Mouse (Mus musculus) ovary, postnatal 14 days (tissue): Measurements from ENCODE around the gene Hs2st1.
A peak's percentile ranks its signal among the peaks of the same experiment; 100 is the strongest.

Experiments
- DNase-seq: peaks from one replicate; pipeline ENCODE4 v3.0.0; 2022; ENCODE audit warnings: low spot score

Gene Hs2st1

DNA sequence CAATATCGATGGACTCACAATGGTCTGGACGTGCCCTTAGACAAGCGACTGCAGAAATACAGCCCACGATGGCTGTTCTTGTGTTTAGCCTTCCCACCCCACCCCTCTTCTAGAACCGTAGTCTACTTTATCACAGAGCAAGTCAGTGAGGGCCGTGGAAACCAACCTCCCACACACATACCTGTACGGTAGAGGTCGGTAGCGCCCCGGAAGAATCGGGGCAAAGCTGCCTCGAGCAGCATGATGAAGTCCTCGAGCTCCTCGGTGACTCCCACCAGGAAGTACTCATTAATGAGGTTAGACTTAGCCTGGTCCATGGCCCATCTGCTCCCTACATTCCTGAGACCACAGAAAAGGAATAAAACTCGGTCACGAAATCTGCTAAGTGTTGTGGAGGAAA is 134.7 kb downstream of the Hs2st1 start:
- no peak for DNase-seq

GRCm38 (mm10) chr3:144434276-144434675 is 135.7 kb downstream of the Hs2st1 start:
- no peak for DNase-seq

- no peak for DNase-seq
Observed at GRCm38 (mm10) chr3:144433039-144433438, 136.9 kb downstream of the Hs2st1 start.

DNA sequence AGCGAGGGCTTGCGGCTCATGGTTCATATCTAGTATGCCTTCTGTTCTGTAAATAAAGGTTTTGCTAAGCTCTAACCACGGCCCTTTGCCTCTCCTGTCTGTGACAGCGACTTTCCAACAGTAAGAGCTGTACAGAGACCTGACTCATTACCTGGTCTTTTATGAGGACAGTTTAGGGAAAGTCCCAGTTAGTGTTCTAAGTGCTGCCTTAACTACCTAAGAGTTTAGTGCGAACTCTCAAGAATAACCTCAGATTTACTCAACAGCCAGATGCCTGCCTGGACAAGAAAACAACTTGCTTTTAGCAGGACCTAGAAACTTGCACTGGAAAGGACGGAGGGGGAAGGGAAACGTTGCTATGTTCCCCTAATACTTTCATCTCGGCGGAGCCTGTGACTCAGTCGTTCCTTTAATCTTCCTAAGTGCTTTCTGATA is 137.8 kb downstream of the Hs2st1 start:
- DNase-seq: no peak

GRCm38 (mm10) chr3:144428514-144429431 is 141.2 kb downstream of the Hs2st1 start:
- DNase-seq: no peak

- no peak for DNase-seq
Observed at GRCm38 (mm10) chr3:144425041-144425448, 144.9 kb downstream of the Hs2st1 start.

- DNase-seq: no peak
Observed at GRCm38 (mm10) chr3:144421404-144422180, 148.4 kb downstream of the Hs2st1 start.

DNA sequence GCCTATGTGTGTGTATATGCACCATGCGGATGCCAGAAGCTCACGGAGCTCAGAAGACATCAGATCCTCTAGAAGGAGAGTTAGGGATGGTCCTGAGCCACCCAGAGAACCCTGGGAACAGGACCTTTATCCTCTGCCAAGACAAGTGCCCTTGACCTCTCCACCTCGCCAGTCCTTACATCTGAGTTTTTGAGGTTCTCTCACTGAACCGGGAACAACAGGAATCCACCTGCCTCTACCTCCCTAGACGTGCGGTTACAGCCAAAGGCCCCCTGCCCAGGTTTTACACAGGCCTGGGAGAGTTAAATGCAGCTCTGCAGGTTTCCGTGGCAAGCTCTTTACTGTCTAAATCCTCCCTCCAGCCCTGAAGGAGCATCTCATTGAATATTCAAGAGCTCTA is 156.2 kb downstream of the Hs2st1 start:
- DNase-seq: no peak

DNA sequence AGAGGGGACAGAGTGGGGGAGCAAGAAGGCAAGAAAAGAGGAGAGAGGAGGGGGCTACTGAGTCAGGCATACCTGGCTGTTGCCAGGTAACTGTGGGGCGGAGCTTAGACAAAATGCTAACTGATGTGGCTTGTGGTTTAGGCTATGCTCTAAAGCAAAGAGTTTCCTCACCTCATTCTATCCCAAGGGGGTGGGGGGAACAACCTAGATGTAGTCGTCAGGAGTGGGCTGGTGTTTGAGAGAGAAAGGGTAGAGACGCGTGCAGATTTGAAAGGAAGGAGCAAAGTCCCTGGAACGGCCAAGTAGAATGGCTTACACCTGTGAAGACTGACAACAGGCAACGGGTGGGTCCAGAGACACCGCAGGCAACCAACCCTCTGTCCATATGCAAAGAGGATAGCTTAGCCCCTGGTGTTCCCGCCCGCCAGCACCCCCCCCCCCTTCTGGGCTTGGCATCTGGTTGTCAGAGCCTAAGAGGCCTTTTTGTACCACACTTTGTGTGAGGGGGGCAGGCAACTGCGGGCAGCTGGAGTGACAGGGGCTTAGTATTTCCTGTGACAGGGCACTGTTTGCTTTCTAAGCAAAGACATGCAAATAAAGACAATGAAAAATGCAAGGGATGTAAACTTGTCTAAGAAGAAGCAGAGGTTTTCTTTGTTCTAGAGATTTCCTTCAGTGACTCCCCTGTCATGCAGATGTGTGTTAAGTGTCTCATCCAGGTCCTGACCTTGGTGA is 157.3 kb downstream of the Hs2st1 start:
- no peak for DNase-seq

- DNase-seq: no peak
Observed at GRCm38 (mm10) chr3:144411650-144412278, 158.2 kb downstream of the Hs2st1 start.

- no peak for DNase-seq
Observed at GRCm38 (mm10) chr3:144411051-144411542, 158.9 kb downstream of the Hs2st1 start.

- DNase-seq: no peak
Observed at GRCm38 (mm10) chr3:144408953-144409352, 161.0 kb downstream of the Hs2st1 start.

- no peak for DNase-seq
Observed at GRCm38 (mm10) chr3:144405331-144405730, 164.7 kb downstream of the Hs2st1 start.

DNA sequence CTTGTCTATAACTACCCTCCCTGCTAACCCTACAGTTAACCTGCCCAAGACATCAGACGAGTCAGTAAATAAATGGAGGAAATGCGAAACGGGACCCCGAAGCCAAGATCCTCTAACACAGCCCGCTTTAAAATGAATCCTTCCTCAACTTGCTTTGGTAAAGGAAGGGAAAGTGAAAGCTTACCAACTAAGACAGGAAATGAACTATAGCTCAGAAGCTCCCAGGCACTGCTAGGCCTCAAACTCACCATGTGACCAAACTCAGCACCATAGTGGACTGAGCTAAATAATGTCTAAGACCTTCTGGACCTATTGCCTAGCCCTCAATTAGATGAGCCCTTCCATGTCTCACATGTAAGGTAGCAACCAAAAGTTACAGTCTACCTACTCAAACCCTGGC is 168.7 kb downstream of the Hs2st1 start:
- no peak for DNase-seq

GRCm38 (mm10) chr3:144400870-144401269 is 169.1 kb downstream of the Hs2st1 start:
- DNase-seq: no peak

- no peak for DNase-seq
Observed at GRCm38 (mm10) chr3:144400374-144400773, 169.6 kb downstream of the Hs2st1 start.

DNA sequence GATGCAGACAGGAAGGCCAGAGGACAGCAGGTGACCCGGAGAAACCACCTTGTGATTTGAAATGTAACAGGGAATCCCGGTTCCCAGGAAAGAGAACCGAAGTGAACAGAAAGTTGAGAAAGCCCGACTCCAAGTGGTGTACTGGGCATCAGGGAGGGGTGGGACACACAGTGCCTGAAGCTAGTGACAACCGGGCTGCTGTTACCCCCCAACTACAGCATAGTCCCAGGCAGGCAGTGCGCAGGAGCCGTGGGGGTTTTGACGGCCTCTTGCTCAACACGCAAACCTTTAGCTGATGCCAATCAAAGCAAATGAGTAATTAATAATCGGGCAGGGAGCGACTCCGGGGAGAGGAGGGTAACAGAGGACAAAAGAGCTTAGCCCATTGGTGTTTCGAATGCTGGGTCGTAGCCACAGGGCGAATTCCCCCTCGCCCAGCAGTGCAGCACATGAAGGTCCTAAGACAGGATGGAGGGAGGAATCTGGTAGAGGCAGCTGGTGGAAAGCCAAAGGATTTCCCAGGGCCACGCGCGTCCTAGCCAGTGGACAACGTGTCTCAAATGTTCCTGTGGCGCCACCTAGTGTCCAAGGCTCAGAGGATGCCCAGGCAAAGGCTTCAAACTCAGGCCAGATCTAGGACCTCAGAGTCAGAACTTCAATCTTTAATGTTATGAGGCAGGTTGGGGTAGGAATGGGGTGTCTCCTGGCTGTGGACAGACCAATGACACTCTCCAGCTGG is 170.5 kb downstream of the Hs2st1 start:
- peak; percentile 78 for DNase-seq

- no peak for DNase-seq
Observed at GRCm38 (mm10) chr3:144398166-144398565, 171.8 kb downstream of the Hs2st1 start.

DNA sequence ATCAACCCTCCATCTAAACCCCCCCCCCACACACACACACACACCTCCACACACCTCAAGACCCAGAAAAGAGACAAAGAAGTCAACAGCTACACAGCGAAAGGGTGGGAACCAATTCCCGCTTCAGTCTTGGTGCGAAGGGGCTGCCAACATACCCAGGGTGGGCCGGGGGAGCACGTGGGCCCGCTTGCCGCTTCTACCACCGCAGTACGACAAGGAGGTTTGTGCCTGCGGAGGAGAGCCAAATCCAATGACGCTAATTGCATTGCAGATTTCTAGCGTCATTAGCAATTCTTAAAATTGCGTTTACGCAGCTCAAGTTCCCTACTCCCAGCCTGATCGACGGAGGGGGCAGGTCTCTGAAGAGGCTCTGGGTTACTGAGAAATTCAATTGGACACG is 173.5 kb downstream of the Hs2st1 start:
- no peak for DNase-seq

- no peak for DNase-seq
Observed at GRCm38 (mm10) chr3:144394454-144394943, 175.5 kb downstream of the Hs2st1 start.

- no peak for DNase-seq
Observed at GRCm38 (mm10) chr3:144386446-144386845, 183.5 kb downstream of the Hs2st1 start.
